Mouse (Mus musculus) layer of hippocampus, postnatal 25 days (tissue): Measurements from ENCODE around the gene Gpr152. TPM values are rescaled to one million over a fixed set of nuclear protein-coding genes. Genes with fewer than 3 reads are reported as not detected.
A peak's percentile ranks its signal among the peaks of the same experiment; 100 is the strongest.
"Not testable (repeated sequence)": the region's sequence is repeated elsewhere in the genome, so short reads cannot be mapped to it uniquely, and the experiment has no call there.

ENCODE experiments used
- DNase-seq, 2 experiments: peaks; one replicate each; pipeline ENCODE4 v3.0.0; 2022; ENCODE audit warnings: mixed read lengths in 2 of 2, low spot score in 1 of 2; ENCODE audit errors: extremely low spot score in 1 of 2
- total RNA-seq, 2 experiments: library from RNA; stranded (reverse); gene quantifications; 2 replicates each; pipeline ENCODE4 v1.2.3; 2021

Gpr152 gene
- total RNA-seq, 2 experiments from 2014 or later, result not detected

DNA sequence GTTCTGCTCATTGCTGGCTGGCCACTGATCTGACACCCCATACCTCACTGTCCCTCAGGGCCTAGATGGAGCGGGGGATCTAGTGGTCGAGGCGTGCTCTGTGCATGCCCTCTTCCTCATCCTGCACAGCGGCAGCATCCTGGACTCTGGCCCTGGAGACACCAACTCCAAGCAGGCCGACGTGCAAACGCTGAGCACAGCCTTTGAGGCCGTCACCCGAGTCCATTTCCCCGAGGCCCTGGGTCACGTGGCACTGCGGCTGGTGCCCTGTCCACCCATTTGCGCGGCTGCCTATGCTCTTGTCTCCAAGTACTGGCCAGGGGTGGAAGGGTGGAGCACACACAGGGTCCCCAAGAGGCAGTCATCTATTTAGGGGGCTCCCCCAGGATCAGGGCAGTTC is 32.9 kb upstream of the Gpr152 start:
- DNase-seq, result no peak

DNA sequence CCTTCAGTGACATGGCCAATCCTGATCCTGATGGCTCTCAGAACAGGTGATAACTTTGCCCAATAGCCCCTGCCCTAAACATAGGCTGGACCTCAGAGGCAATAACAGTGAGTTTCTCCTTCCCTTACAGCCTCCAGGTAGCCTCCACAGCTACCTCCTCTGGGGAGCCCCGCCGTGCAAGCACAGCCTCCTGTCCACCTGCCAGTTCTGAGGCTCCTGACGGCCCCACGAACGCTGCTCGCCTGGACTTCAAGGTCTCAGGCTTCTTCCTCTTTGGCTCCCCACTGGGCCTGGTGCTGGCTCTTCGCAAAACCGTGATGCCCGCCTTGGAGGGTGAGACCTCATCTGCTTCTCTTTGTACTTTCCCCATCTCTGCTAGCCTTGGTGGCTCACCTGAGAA is 31.1 kb upstream of the Gpr152 start:
- no peak for DNase-seq

DNA sequence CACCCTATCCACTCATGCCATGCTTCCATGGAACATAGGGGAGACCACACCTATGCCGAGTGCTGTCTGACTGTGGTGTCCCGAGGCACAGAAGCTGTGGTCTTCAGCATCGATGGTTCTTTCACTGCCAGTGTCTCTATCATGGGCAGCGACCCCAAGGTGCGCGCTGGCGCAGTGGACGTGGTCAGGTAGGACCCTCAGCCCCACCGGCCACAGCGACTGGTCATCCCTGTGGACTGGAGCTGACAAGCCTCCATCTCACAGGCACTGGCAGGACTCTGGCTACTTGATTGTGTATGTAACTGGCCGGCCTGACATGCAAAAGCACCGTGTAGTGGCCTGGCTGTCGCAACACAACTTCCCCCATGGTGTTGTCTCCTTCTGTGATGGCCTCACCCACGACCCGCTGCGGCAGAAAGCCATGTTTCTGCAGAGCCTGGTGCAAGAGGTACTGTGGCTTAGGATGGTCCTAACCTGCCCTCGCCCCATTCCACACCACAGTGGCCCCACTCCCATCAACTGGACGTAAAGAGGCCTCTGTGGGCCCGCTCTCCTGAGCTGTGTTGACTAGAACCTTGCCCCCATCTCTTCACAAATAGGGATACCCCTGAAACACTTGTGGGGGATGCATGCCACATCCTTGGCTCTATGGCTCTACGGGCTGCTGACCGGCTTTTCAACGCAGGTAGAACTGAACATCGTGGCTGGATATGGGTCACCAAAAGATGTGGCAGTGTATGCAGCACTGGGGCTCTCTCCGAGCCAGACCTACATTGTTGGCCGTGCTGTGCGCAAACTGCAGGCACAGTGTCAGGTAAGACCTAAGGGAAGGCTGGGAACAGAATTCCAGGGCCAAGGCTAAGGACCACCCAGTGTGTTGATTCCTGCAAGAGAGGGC is 27.3 kb upstream of the Gpr152 start:
- no peak for DNase-seq

DNA sequence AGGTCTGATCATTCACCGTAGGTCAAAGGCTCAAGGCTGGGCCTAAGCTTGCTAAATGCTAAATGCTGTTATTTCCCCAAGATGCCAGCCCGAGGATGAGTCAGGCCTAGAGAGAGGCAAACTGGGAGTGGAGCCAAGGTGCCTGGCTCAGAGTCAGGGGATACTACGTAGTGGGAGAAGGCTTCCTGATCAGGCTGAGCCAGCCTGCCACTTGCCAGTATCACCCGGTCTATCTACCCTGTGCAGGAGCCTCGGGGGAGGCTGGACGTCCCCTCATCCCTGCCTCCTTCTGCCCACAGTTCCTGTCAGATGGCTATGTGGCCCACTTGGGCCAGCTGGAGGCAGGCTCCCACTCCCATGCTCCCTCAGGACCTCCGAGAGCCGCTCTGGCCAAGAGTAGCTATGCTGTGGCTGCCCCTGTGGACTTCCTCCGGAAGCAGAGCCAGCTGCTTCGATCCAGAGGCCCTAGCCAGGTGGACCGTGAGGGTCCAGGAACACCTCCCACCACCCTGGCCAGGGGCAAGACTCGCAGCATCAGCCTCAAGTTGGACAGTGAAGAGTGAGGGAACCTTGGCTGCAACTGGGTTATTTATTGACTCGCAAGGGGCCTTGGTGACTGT is 26.3 kb upstream of the Gpr152 start:
- peak in 1 of 2 experiments; percentile 75 for DNase-seq

DNA sequence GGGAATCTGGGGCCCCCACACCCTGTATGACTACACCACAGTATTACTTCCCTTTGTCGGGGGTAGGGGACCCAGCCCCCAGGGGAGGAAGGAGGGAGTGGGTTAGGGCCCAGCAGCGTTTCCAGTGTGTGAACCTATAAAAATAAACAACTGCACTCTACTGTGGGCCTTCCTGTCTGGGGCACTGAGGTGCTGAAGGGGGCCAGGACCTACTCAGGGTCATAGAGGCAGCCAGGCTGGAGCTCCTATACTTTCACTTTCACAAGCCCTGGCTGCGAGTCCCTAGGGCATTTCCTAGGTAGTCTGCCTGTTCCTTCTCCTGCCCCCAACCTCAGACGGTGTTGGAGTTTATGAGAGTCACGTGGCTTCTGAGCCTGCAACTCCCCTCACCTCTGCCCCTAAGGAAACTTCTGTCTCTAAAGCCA is 25.8 kb upstream of the Gpr152 start:
- DNase-seq, result no peak

DNA sequence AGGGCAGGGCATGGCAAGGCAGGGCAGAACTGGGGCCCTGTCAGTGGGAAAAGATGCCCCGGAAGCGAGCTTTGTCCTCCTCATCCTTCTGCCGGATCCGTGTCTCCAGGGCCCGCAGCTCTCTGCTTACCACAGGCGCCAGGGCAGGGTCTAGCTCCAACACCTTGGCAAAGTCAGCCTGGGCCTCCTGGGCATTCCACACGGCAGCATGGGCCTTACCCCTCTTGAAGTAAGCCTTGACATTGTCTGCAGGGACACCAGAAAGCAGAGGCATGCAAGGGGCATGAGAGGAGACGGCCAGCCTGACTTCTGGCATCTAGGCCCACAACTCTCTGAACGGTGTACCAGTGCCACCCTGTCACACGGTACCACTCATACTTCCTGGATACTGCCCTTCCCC is 25.0 kb upstream of the Gpr152 start:
- DNase-seq, result no peak

DNA sequence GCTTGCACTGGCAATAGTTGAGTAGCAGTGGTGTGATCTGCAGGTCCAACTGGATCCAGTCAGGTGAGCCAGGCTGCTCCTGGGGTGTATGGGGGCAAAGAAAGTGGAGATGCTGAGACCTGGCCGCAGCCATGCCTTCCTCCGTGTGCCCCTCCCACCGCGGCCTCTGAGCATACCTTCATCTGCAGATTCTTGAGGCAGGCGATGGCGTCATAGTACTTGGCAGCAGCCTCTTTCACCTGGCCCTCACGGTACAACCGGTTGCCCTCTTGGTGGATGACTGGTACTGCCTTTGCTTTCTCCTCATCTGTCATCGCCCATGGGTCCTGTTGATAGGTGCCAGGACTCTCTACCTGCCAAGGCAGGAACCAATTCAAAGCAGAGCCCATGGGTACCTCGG is 24.4 kb upstream of the Gpr152 start:
- DNase-seq, result no peak

DNA sequence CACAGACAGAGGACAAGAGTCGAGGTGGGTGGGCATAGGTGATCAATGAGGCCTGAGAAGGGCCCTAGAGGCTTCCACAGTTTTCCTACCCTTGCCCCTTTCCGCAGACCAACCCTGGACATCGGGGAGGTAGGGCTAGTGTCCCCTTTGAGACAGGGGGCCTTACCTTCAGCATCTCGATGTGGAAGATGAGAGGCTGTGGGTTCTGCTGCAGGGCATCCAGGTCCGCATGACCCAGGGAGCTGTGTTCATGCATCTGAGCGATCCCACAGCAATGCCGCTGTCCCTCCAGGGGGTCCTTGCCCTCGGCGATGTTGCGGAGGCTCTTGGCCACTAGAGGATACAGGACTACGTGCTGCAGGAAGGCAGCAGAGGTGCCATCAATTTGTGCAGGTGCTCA is 23.8 kb upstream of the Gpr152 start:
- no peak for DNase-seq

DNA sequence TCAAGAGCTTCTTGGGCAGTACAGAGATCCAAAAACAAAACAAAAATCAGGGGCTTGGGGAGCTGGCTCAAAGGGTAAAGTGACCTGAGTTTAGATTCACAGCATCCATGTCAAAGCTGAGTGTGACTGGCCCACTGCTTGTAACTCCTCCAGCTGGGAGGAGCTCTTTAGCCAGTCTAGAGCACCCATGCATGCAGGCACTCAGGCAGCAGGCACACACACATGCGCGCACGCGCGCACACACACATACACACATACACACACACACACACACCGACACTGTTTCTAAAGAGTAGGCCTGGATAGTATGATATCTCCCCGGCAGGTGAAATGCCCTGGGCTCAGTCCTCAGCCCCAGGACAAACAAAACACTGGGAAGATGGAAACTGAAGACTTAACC is 22.6 kb upstream of the Gpr152 start:
- DNase-seq, result no peak

DNA sequence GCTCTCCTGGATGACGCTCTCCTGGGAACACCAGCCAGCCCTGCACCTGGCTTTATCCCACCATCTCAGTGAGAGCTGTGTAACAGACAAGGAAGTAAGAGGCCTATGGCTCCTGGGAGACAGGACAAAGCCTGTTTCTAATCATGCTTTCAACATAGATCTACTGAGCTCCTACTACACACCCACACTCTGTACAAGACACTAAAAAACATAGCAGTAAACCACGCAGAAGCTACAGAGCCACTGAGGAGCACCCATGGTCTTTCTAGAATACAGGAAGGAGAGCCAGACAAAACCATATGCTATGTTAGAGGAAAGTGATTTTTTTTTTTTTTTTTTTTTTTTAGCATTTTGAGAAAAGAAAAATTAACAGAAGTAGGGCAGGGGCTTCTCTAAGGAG is 21.2 kb upstream of the Gpr152 start:
- DNase-seq, result no peak

DNA sequence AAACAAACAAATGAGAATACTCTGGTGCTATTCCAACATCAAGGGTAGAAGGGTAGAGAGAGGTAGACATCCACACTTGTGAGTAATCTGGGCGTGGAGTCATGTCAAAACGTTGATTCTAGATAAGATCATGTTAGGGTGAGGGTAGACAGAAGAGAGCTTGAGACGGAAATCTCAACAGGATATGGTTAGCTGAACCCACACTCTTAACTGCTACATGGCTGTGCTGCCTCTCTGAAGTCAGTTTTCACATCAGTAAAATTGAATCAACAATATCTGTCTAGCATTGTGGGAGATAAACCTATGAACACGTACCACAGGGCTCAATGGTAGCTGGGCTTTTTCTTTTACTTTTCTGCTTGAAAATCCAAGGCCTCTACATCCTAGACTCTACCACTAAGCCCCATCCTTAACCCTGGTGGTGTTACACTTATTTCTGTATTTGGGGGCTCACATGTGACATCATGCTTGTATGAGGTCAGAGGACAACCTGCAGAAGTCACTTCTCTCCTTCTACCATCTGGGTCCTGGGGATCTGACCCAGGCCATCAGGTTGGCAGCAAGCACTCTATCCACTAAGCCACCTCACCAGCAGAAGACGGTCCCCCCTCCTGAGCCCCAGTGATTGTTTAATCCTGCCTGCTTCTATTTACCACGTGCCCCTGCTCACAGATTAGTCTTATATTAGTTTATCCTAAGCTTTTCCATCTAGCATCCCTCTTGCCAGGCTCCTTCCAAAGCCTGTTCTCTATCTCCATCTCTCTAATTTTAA is 19.7 kb upstream of the Gpr152 start:
- DNase-seq, result no peak

DNA sequence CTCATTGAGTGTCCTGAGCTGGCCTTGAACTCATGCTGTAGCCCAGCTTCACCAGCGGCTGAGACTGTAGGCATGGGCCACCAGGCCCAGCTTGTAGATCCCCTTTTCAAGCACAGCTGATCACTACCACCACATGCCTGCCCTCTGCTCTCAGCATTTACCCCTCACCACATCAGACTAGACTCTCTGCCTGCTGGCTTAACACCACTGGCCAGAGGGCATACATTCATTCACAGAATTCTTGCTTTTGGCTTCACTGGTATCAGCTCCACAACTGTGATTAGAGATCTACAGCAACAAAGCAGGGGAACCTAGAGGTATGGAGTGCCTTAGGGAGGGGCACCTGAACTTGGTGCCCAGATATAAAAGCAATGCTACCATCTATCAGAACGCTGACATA is 19.1 kb upstream of the Gpr152 start:
- DNase-seq, result no peak

DNA sequence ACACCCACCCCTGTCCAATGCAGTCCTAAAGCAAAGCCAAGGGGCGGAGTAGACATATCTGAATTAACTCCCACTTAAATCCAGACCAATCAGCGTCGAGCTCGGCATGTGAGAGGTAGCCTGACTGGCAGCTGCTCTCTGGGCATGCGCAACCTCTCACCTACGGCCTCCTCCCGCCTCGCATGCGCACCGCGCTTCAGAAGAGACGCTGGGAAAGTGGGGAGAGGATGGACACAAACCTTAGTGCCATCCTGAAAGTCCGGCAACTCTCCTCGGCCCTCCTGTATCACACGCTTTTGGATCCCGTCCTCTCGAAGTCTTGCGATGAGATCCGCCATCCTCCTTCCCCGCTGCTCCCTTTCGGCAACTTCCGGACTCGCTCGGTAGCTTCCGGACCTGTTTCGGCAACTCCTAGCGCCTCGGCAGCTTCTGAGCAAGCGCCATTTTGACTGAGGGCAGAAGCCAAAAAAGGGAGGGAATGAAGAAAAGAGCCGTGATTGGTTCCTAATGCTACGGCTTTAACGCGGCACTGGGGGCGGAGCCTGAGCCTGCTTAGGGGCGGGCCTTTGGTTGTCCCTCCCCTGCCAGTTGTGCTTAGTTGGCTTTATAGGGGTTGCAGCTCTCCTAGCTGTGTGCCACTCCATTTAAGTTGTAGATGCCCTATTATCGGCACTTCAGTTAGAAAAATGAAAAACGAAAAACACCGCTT is 18.3 kb upstream of the Gpr152 start:
- DNase-seq, result peak; percentile 96 to 98

DNA sequence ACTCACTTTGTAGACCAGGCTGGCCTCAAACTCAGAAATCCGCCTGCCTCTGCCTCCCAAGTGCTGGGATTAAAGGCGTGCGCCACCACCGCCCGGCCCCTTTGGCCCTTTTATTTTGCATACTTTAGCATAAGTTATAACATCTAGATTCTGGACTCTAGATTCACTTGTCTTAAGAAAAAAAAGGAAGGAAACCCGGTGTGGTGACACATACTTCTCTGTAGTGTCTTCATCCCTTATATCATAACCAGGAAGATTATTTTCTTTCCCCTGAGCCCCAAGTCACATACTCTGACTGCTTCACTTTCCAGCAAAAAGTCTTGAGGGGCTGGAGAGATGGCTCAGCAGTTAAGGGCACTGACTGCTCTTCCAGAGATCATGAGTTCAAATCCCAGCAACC is 17.7 kb upstream of the Gpr152 start:
- DNase-seq, result not testable (repeated sequence)

DNA sequence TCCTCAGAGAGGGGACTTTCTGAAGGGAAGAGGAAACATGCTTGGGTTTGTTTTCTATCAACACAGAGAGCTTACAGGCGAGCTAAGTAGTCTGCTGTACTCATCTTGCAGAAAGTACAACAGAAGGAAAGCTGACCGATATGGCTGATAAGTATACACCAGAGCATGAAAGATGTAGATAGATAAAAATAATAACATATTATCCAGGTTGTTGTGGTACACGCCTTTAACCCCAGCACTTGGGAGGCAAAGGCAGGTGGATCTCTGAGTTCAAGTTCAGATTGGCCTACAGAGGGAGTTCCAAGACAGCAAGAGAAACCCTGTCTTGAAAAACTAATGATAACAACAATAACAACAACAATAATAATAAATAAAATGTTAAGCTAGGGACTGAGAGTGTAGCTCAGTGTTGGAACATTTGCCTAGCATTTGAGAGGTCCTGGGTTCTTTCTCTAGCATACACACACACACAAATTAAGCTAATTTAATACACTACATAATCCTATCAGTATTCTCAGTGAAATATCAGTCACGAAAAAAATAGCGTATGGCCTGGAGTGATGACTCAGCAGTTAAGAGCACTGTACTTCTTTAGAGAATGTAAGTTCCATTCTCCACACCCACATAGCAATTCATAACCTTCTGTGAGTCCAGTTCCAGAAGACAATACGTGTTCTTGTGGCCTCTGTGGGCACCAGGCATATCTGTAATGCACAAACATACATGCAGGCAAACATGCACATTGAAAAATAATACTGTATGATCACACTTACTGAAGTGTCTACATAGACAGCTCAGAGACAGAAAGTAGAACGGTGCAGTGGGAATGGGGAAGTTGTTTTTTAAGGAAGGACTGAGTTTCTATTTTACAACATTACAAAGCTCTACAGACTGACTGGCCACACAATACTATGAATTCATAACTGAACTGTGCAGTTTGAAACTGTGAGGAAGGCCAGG is 16.9 kb upstream of the Gpr152 start:
- no peak for DNase-seq

DNA sequence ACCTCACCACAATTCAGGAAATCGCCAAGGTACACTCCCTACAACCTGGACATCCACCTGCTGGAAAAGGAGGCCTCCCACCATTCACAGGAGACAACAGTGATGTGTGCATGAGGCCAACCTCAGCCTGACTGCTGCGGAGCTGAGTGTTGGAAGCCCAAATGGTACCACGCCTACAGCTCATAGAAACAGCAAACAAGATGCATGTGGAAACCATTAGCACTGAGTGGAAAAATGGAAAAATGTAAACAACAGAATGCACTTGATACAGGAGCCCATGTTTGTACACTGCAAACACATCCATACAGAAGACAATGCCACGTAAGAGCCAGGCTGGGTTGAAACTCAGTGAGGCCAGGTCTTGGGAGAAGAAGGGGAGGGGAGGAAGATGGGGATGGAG is 15.2 kb upstream of the Gpr152 start:
- no peak for DNase-seq

DNA sequence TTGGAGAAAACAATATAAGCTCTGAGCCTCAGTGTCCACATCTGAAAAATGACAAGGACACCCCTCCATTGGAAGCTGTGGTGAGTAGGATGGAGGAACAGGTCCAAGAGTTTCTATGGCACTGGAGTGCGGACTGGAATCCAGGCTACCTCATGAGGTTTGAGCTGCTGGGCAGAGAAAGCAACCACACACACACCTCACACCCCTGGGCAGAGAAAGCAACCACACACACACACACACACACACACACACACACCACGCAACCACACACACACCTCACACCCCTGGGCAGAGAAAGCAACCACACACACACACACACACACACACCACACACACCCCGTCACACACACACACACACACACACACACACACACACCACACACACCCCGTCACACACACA is 14.3 kb upstream of the Gpr152 start:
- DNase-seq, result peak in 1 of 2 experiments; percentile 23

DNA sequence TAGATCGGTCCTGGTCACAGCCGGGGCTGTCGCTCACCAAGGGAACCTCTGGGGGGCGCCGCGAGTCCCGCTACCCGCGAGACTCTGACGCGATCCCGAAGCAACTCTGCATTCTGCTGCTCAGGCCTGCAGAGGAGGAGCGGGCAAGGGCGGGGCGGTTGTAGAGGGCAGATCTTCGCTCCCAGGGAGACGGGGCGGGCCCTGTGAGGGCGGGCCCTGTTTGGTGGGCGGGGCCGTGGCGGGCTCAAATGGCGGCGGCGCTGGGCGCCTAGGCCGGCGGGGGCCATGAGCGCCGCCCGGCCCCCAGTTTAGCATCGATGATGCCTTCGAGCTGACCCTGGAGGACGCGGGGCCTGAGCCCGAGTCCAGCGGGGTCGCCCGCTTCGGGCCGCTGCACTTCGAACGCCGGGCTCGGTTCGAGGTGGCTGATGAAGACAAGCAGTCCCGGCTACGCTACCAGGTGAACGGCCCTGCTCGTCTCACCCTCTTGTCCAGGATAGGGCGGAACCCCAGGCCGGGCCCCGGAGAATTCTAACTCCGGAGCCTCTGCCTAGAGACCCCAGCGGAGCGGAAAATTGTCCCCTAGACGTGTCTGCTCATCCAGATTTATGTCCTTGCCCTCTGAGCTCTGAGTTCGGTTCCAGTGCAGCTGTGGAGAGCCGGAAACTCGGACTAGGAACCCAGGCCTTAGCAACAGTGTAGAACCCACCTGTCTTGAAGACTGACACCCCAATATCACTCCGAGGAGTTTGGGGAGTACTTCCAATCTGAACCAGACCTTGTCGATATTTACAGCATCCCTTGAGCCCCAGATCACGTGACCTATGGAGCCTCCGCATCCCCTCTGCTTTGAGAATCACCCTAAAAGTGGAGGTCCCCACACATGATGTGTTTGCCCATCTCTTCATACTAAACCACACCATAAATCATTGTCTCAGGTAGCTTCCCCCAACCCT is 13.6 kb upstream of the Gpr152 start, which contains the start of gene Aip:
Gene Aip (minus strand): TSS at position 118 of the 956 bp plus-strand sequence.
- peak; percentile 92 for DNase-seq
